In genomic region chr2:167789471-167789923, GRCm38 (mm10) we compare ENCODE assay signal across 8 mouse cellular contexts.
A peak's percentile ranks its signal among the peaks of the same experiment; 100 is the strongest.
DNase-seq lines count a peak whose midpoint lies in the region; ATAC-seq lines count a peak whose summit lies in the region.

No protein-coding gene starts in this region.

- peak overlapping the region; percentile 77 for H3K27ac ChIP-seq in heart, embryonic 10.5 days
- H3K27ac ChIP-seq in intestine, embryonic 15.5 days: no peak overlapping the region

- H3K36me3 ChIP-seq in heart, embryonic 10.5 days: no peaks in the 10 kb centered on the region
- no peaks in the 10 kb centered on the region for H3K36me3 ChIP-seq in intestine, embryonic 15.5 days

- ATAC-seq in intestine, embryonic 15.5 days: peak; percentile 44

- H3K4me1 ChIP-seq in heart, embryonic 10.5 days: peaks cover 34% of the 10 kb centered on the region
- 0 out of 2 replicates have a peak, but pooled peaks cover 2% of the 10 kb centered on the region for H3K4me1 ChIP-seq in intestine, embryonic 15.5 days (replicated peaks)

- no peak overlapping the region for H3K4me2 ChIP-seq in intestine, embryonic 15.5 days (replicated peaks)

- 74% methylated on average over 11 of the region's 11 CpGs for WGBS in heart, embryonic 10.5 days
- WGBS in intestine, embryonic 15.5 days: 81% methylated on average over 11 of the region's 11 CpGs

- H3K27me3 ChIP-seq in heart, embryonic 10.5 days (ENCODE audit: insufficient read depth, poor library complexity, severe bottlenecking): peaks cover 10% of the 10 kb centered on the region
- no peaks in the 10 kb centered on the region for H3K27me3 ChIP-seq in intestine, embryonic 15.5 days (replicated peaks)

- no peaks in the 10 kb centered on the region for H3K9me3 ChIP-seq in heart, embryonic 10.5 days
- H3K9me3 ChIP-seq in intestine, embryonic 15.5 days: no peaks in the 10 kb centered on the region

- H3K4me3 ChIP-seq in heart, embryonic 10.5 days: no peak overlapping the region
- H3K4me3 ChIP-seq in intestine, embryonic 15.5 days (replicated peaks): no peak overlapping the region

- H3K9ac ChIP-seq in intestine, embryonic 15.5 days: no peak overlapping the region

- no peak for DNase-seq in heart, embryonic 10.5 days (ENCODE audit: low spot score)
- no peak for DNase-seq in heart, adult 8-10 months (ENCODE audit: low spot score)
- peak; percentile 43 for DNase-seq in right cerebral cortex, postnatal 25 days
- DNase-seq in right cerebral cortex, adult 2 months (ENCODE audit: low spot score in 2 of 2): no peak
- peak; percentile 63 for DNase-seq in urinary bladder, postnatal 25 days (ENCODE audit: low spot score)
- no peak for DNase-seq in retina, postnatal 1 day
- DNase-seq in layer of hippocampus, postnatal 25 days (ENCODE audit: extremely low spot score in 1 of 2, low spot score in 1 of 2): no peak

Comparison
In these comparisons a context has a peak if more than half of its experiments do, and no peak if none do; other contexts are left out.
1. DNase-seq: peak in right cerebral cortex, postnatal 25 days (single experiment) and urinary bladder, postnatal 25 days (single experiment); none in heart, embryonic 10.5 days (single experiment), heart, adult 8-10 months (single experiment), right cerebral cortex, adult 2 months (0 of 2), retina, postnatal 1 day (single experiment) and layer of hippocampus, postnatal 25 days (0 of 2).